Mouse (Mus musculus) cerebellum, adult 2 months (tissue): ENCODE measurements around the gene Syt17. TPM values are rescaled to one million over a fixed set of nuclear protein-coding genes. Genes with fewer than 3 reads are reported as not detected.

Experiments
- DNase-seq, 2 experiments: peaks; one replicate each; pipeline ENCODE4 v3.0.0; 2021
- H3K27ac ChIP-seq: fragments of 200-500 bp; 2 replicates; pipeline ENCODE4 v1.5.1; 2012; ENCODE audit warnings: low read length, control low read depth, inconsistent platforms; ENCODE audit not compliant: insufficient read depth
- H3K27me3 ChIP-seq: fragments of 200-500 bp; 2 replicates; pipeline ENCODE4 v1.6.1; 2012; ENCODE audit warnings: inconsistent platforms, mild to moderate bottlenecking, low read length, moderate library complexity; ENCODE audit not compliant: control insufficient read depth, insufficient read depth
- H3K4me1 ChIP-seq: fragments of 200-500 bp; 2 replicates; pipeline ENCODE4 v1.6.1; 2011; ENCODE audit warnings: low read length; ENCODE audit not compliant: control insufficient read depth, insufficient read depth
- H3K4me3 ChIP-seq: fragments of 200-500 bp; replicated peaks from 2 replicates; pipeline ENCODE3; 2011; ENCODE audit warnings: mild to moderate bottlenecking, low read depth, low read length, control low read depth; ENCODE audit not compliant: insufficient read depth
- CTCF ChIP-seq: fragments of 200-500 bp; IDR thresholded peaks from 2 replicates; pipeline ENCODE4 v1.5.1; 2011; ENCODE audit warnings: low read depth, mild to moderate bottlenecking, control low read depth, low read length, moderate library complexity, borderline replicate concordance; ENCODE audit not compliant: insufficient read depth
- POLR2A ChIP-seq: fragments of 200-500 bp; IDR thresholded peaks from 2 replicates; pipeline ENCODE4 v1.6.1; 2011; ENCODE audit warnings: low read length, control low read depth, borderline replicate concordance; ENCODE audit not compliant: insufficient read depth
- WGBS: fragments of 180-500 bp; shearing (Covaris S2); methylation state at CpG from one replicate; pipeline ENCODE4 v1.1.7; 2018; 5-methylcytosine and 5-hydroxymethylcytosine counted together
- polyA plus RNA-seq: library from polyadenylated mRNA; depleted of rRNA; stranded (reverse); fragments of >200 nt; gene quantifications from 2 replicates; pipeline ENCODE4 v1.2.3, GENCODE M21; 2012

Gene Syt17
- polyA plus RNA-seq, 1 experiment = 9.7 TPM

DNA sequence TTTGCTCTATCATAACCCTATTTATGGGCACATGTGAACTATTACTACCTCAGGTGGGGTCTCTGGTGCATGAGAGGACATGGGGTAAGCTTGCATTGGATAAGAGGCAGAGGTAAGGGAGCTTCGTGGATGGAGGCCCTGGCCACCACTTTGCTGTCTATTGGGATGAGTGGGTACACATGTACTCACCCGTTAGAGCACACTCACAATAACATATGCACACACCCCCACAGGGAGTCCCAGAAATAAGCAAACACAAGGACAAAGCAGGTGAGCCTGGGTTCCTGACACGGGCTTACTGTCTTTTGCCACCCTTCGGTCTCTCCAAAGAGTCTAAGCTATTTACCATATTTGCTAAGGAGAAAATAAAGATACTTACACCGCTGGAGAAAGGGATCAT is 67.0 kb downstream of the Syt17 start:
- Histone ChIP-seq H3K27me3 (no peaks in the 10 kb centered on the region), H3K4me3 (no peak overlapping the region), H3K4me1 (no peaks in the 10 kb centered on the region), H3K27ac (no peak overlapping the region)
- TF ChIP-seq CTCF (no peak), POLR2A (no peak)
- WGBS = 83% methylated on average over 5 of the region's 5 CpGs
- no peak for DNase-seq

DNA sequence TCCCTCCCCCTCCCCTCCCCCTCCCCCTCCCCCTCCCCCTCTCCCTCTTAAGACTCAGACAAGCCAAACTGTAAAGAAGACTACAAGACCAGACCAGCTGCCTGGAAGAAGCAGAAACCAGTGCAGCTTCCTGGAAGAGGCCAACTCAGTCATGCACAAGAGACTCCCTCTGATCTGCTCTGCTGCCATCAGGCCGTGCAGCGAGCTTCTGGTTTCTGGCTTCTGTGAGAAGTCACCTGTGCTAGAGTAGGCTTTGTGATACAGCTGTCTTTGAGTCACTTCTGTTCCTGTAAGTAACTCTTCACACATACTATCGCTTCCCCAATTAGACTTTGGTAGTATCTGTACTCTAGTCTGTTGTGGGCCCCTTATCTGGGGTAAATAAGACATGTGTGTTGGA is 68.0 kb downstream of the Syt17 start:
- no peak for DNase-seq
- no peaks in the 10 kb centered on the region for H3K27me3 ChIP-seq
- TF ChIP-seq POLR2A (no peak), CTCF (no peak)
- H3K4me3 ChIP-seq = no peak overlapping the region
- no peaks in the 10 kb centered on the region for H3K4me1 ChIP-seq
- H3K27ac ChIP-seq = no peak overlapping the region
- 49% methylated on average over 3 of the region's 3 CpGs for WGBS

DNA sequence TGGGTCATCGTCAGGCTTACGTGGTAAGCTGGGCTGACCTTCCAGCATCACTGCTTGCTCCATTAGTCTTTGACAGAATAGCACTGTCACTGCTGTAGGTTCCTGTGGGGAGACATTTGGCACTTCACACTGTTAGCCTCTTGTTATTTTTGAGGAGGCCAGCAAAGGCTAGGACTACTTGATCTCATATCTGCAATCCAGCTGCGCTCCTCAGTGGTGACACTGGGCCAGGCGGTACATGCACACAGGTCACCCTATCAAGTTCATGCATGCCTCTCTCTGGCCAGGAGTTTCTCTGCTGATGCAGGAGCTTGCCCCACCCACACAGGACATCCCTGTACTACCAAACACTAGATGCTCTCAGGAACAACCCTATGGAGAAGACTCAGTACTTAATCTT is 71.4 kb downstream of the Syt17 start:
- DNase-seq = no peak
- TF ChIP-seq CTCF (no peak), POLR2A (no peak)
- Histone ChIP-seq H3K27ac (no peak overlapping the region), H3K4me1 (no peaks in the 10 kb centered on the region), H3K4me3 (no peak overlapping the region), H3K27me3 (no peaks in the 10 kb centered on the region)
- 89% methylated on average over 4 of the region's 4 CpGs for WGBS

DNA sequence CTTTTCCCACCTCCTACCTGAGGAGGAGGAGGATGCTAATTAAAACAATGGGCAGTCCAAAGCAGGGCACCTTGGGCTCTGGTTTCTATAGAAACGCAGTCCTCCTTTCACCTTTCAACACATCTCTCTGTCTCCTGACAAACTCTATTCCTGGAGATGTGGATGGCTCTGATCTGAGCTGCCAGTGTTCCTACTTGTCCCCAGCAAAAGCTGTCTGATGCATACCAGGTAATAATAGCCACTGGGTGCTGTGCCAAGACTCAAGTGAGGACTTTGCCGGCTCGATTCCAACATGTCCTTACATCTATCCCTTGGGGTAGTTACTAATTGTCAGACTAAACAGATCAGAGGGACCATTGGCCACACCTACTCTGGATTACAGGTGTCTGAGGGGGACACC is 72.7 kb downstream of the Syt17 start:
- Histone ChIP-seq H3K27me3 (no peaks in the 10 kb centered on the region), H3K27ac (no peak overlapping the region), H3K4me3 (no peak overlapping the region), H3K4me1 (no peaks in the 10 kb centered on the region)
- no peak for TF ChIP-seq CTCF
- TF ChIP-seq POLR2A = no peak
- WGBS = 86% methylated on average over 3 of the region's 3 CpGs
- DNase-seq = no peak

DNA sequence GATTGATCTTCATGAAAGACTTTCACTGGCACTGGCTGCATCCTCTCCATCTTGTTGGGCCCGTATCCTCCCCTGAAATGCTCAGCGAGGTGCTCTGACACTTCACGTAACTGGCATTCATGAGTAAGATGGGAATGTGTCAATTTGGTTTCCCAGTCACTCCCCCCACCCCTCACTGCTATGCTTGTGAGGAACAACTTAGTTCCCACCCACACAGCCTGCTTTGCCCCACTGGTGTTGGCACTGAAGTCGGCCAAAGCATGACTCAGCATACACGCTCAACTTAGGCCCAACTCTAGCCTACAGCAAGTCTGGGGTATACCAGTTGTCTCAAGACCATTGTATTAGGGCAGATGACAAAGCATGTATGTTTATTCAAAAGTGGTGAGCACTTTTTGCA is 76.7 kb downstream of the Syt17 start:
- no peak overlapping the region for H3K4me3 ChIP-seq
- H3K27me3 ChIP-seq = no peaks in the 10 kb centered on the region
- no peak overlapping the region for H3K27ac ChIP-seq
- H3K4me1 ChIP-seq = no peaks in the 10 kb centered on the region
- WGBS = 90% methylated on average over 5 of the region's 5 CpGs
- TF ChIP-seq CTCF (no peak), POLR2A (no peak)
- DNase-seq = no peak

DNA sequence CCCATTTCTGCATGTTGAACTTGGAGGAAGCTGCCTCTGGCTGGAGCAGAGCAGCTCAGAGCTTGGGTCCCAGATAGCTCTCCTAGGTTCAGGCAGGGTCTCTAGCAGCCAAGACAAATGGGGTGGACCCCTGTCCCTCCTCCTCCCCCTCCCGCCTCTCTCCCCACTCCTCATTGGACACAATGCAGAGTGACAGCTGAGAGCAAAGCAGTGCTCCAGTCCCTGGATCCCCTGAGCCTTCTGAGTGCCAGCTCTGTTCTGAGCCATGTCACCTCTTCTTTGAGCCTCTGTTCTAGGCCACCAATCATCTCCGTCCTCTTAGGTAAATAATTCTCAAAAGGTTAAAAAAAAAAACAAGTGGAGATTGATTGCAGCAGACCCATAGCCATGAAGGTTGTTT is 78.3 kb downstream of the Syt17 start:
- H3K27ac ChIP-seq = no peak overlapping the region
- DNase-seq = no peak
- 0 out of 2 replicates have a peak, but pooled peaks cover under 1% of the 10 kb centered on the region for H3K4me1 ChIP-seq
- no peaks in the 10 kb centered on the region for H3K27me3 ChIP-seq
- 61% methylated on average over 2 of the region's 2 CpGs for WGBS
- TF ChIP-seq CTCF (no peak), POLR2A (no peak)
- no peak overlapping the region for H3K4me3 ChIP-seq

DNA sequence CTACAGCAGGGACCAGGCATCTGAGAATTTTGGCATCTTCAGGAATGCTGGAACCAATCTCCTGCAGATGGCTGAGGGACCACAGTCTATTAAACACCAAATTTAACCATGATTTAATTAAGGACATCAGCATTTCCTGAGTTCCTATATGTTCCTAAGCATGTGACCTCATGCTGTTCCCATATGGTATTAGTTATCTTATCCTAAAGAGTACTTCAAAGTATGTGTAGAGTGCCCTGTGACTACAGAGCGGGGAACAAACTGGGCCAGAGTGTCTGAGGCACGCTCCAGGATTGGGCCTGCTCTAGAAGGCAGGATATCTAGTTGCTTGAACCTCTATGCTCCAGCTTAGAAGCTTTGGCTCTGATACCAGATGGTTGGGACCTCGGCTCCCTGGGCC is 82.1 kb downstream of the Syt17 start:
- no peaks in the 10 kb centered on the region for H3K27me3 ChIP-seq
- peaks cover 4% of the 10 kb centered on the region; the same call in 1 of the 2 replicates for H3K4me1 ChIP-seq
- no peak for DNase-seq
- no peak overlapping the region for H3K27ac ChIP-seq
- 83% methylated on average over 3 of the region's 3 CpGs for WGBS
- no peak overlapping the region for H3K4me3 ChIP-seq
- TF ChIP-seq CTCF (no peak), POLR2A (no peak)

DNA sequence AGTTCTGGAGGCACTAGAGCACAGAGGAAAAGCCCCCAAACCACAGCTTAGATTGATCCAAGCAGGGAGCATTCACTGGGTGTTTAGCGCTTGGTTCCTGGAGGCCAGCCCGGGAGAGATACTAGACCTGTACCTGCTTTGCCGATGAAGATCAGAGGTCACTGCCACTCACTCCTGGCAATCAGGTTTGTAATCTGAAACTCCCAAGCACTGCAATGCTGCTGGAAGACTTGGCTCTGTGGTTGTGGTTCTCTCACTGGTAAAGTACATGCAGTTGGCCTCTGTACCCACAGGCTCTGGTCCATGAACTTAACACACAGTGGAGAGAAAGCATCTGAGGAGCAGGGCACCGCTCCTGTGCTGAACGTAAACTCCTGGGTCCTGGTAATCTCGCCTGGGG is 82.8 kb downstream of the Syt17 start:
- H3K27me3 ChIP-seq = no peaks in the 10 kb centered on the region
- H3K4me3 ChIP-seq = no peak overlapping the region
- DNase-seq = no peak
- H3K4me1 ChIP-seq = peaks cover 4% of the 10 kb centered on the region; the same call in 1 of the 2 replicates
- TF ChIP-seq CTCF (no peak), POLR2A (no peak)
- 77% methylated on average over 6 of the region's 6 CpGs for WGBS
- no peak overlapping the region for H3K27ac ChIP-seq

DNA sequence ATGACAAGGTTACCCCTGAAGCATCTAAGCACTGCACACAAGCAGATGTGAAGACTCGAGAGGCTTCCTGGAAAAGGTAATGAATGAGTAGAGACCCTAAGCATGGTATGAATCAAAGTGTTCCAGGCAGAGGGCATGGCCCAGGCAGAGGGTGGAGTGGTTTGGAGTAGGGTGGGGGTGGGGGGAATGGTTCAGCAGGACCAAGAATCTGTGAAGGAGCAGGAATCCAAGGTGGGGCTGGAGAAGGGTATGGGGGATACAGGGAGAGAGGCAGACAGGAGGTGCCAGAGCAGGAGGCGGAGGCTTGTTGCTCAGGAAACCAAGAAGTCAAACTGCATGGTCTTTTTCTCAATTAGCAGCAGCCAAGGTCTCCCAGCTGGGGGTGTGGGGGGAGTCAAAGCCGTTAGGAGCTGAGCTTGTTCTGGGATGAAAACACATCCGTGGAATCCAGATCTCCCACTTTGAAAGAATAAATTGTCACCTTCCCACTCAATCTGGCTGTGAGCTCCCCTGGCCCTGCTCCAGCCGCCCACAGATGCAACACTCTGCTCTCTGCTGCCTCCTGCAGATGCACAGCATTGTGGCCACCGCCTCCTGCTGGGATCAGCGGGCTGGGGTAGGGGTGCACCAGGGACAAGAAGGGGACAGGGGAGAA is 83.5 kb downstream of the Syt17 start:
- peak; percentile 5 to 25 for DNase-seq
- TF ChIP-seq POLR2A = no peak
- TF ChIP-seq CTCF = 0 out of 2 replicates have a peak, but pooled peaks have one; percentile 14
- 29% methylated on average over 7 of the region's 7 CpGs for WGBS
- peaks cover 4% of the 10 kb centered on the region; the same call in 1 of the 2 replicates for H3K4me1 ChIP-seq
- H3K27ac ChIP-seq = no peak overlapping the region
- no peak overlapping the region for H3K4me3 ChIP-seq
- no peaks in the 10 kb centered on the region for H3K27me3 ChIP-seq
